Mouse (Mus musculus): ENCODE measurements around the gene Tmem184b. TPM values are rescaled to one million over a fixed set of nuclear protein-coding genes. Genes with fewer than 3 reads are reported as not detected.
A peak's percentile ranks its signal among the peaks of the same experiment; 100 is the strongest.

The Tmem184b gene
- total RNA-seq (2021) = 10 to 100 TPM; 59.2 to 67.8 TPM

GRCm38 (mm10) chr15:79402836-79403762 is at the start of gene Tmem184b:
Tmem184b (minus strand) TSS chr15:79403569.
- DNase-seq = peak; percentile 92
- intact Hi-C loops (cut with DNase I) = no loop called here

GRCm38 (mm10) chr15:79448041-79448440 is 44.7 kb upstream of the Tmem184b start:
- no peak for DNase-seq
- intact Hi-C loops (cut with DNase I) = no loop called here

- intact Hi-C loops (cut with DNase I) = no loop called here
Measured at GRCm38 (mm10) chr15:79445786-79446654, 42.7 kb upstream of the Tmem184b start.

GRCm38 (mm10) chr15:79443856-79444410 is 40.6 kb upstream of the Tmem184b start:
- no peak for DNase-seq
- intact Hi-C loops (cut with DNase I) = no loop called here

More at GRCm38 (mm10) chr15:79445786-79446654, 42.7 kb upstream of the Tmem184b start:
- no peak for DNase-seq

GRCm38 (mm10) chr15:79442961-79443518 is 39.7 kb upstream of the Tmem184b start:
- DNase-seq = no peak
- intact Hi-C loops (cut with DNase I) = no loop called here

- intact Hi-C loops (cut with DNase I) = no loop called here
- no peak for DNase-seq
Measured at GRCm38 (mm10) chr15:79442257-79442611, 38.9 kb upstream of the Tmem184b start.

GRCm38 (mm10) chr15:79441331-79442256 is 38.2 kb upstream of the Tmem184b start:
- intact Hi-C loops (cut with DNase I) = no loop called here
- peak; percentile 86 to 90 for DNase-seq

- intact Hi-C loops (cut with DNase I) = no loop called here
- DNase-seq = no peak
Measured at GRCm38 (mm10) chr15:79440651-79441330, 37.4 kb upstream of the Tmem184b start.

GRCm38 (mm10) chr15:79440223-79440622 is 36.9 kb upstream of the Tmem184b start:
- intact Hi-C loops (cut with DNase I) = no loop called here
- DNase-seq = peak; percentile 79 to 82

- no peak for DNase-seq
- intact Hi-C loops (cut with DNase I) = no loop called here
Measured at GRCm38 (mm10) chr15:79439386-79439785, 36.0 kb upstream of the Tmem184b start.

GRCm38 (mm10) chr15:79438816-79439215 is 35.4 kb upstream of the Tmem184b start:
- intact Hi-C loops (cut with DNase I) = no loop called here
- no peak for DNase-seq

- no peak for DNase-seq
- intact Hi-C loops (cut with DNase I) = no loop called here
Measured at GRCm38 (mm10) chr15:79438209-79438810, 34.9 kb upstream of the Tmem184b start.

GRCm38 (mm10) chr15:79437541-79438208 is 34.3 kb upstream of the Tmem184b start:
- no peak for DNase-seq
- intact Hi-C loops (cut with DNase I) = loop anchor here (2.0 kb wide), 1 partner anchor 37 kb away; no protein-coding TSS in a partner anchor

- peak; percentile 42 to 57 for DNase-seq
- intact Hi-C loops (cut with DNase I) = loop anchor here (2.0 kb wide), 1 partner anchor 36 kb away; no protein-coding TSS in a partner anchor
Measured at GRCm38 (mm10) chr15:79436481-79436921, 33.1 kb upstream of the Tmem184b start.

GRCm38 (mm10) chr15:79435191-79435671 is 31.9 kb upstream of the Tmem184b start:
- intact Hi-C loops (cut with DNase I) = no loop called here
- DNase-seq = peak; percentile 65 to 72

GRCm38 (mm10) chr15:79432892-79433291 is 29.5 kb upstream of the Tmem184b start:
- DNase-seq = peak; percentile 71 to 72
- intact Hi-C loops (cut with DNase I) = no loop called here

- intact Hi-C loops (cut with DNase I) = no loop called here
- no peak for DNase-seq
Measured at GRCm38 (mm10) chr15:79432328-79432727, 29.0 kb upstream of the Tmem184b start.

- intact Hi-C loops (cut with DNase I) = no loop called here
Measured at GRCm38 (mm10) chr15:79431925-79432324, 28.6 kb upstream of the Tmem184b start.

More at GRCm38 (mm10) chr15:79431925-79432324, 28.6 kb upstream of the Tmem184b start:
- no peak for DNase-seq
